Mouse (Mus musculus): Measurements from ENCODE around the gene Cfd.
"Not testable (repeated sequence)": the region's sequence is repeated elsewhere in the genome, so short reads cannot be mapped to it uniquely, and the experiment has no call there.

Gene Cfd

DNA sequence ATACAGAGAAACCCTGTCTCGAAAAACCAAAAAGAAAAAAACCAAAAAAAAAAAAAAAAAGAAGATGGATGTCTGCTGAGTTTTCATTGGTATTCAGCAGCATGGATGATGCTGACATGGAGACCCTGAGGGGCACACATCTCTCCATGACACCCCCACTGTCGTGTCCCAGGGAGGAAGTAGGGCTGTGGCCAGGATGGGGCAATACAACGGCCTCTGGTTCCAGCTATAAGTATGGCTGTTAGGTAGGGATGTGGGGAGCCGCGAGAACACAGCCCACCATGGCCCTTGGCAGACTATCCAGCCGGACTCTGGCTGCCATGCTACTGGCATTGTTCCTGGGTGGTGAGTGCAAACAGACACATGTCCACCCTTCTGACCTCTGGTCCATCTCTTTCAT lies 4.6 kb upstream of the Cfd start, which contains the start of gene Elane:
Gene Elane (plus strand): TSS at position 194 of the 400 bp plus-strand sequence.
- DNase-seq (ENCODE audit: low spot score): no peak

DNA sequence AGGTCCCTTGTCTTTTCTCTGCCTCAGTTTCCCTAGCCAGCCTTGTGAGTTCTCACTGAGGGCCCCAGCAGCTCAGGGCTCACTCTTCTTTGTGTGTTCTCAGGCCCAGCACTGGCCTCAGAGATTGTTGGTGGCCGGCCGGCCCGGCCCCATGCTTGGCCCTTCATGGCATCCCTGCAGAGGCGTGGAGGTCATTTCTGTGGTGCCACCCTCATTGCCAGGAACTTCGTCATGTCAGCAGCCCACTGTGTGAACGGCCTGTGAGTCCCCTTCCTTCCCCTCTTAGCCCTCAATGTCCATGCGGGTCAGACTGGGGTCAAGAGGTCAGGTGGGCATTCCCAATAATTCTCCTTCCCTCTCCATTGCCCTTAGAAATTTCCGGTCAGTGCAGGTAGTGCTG lies 4.0 kb upstream of the Cfd start:
- no peak for DNase-seq (ENCODE audit: low spot score)

GRCm38 (mm10) chr10:79889386-79889785 lies 1.3 kb upstream of the Cfd start:
- DNase-seq (ENCODE audit: low spot score): no peak

DNA sequence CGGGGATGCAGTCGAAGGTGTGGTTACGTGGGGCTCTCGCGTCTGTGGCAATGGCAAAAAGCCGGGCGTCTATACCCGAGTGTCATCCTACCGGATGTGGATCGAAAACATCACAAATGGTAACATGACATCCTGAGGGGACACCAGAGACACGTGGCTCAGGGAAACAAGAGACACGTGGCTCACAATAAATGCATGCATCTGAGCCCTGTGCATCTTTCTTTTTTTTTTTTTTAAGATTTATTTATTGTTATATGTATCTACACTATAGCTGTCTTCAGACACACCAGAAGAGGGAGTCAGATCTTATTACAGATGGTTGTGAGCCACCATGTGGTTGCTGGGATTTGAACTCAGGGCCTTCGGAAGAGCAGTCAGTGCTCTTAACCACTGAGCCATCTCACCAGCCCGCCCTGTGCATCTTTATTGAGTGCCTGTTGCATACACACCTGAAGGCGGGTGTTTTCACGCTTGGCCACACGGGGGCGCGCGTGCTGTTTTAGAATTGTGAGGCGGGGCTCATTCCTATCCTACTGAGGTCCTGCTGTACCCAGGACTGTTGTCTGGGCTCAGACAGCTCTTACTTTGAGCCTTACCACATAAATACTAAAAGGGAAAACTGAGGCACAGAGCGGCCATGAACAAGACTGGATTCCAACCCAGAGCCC lies 1.9 kb downstream of the Cfd start:
- DNase-seq (ENCODE audit: low spot score): not testable (repeated sequence)

GRCm38 (mm10) chr10:79896306-79896705 lies 5.7 kb downstream of the Cfd start:
- no peak for DNase-seq (ENCODE audit: low spot score)

GRCm38 (mm10) chr10:79896814-79897213 lies 6.2 kb downstream of the Cfd start:
- no peak for DNase-seq (ENCODE audit: low spot score)

DNA sequence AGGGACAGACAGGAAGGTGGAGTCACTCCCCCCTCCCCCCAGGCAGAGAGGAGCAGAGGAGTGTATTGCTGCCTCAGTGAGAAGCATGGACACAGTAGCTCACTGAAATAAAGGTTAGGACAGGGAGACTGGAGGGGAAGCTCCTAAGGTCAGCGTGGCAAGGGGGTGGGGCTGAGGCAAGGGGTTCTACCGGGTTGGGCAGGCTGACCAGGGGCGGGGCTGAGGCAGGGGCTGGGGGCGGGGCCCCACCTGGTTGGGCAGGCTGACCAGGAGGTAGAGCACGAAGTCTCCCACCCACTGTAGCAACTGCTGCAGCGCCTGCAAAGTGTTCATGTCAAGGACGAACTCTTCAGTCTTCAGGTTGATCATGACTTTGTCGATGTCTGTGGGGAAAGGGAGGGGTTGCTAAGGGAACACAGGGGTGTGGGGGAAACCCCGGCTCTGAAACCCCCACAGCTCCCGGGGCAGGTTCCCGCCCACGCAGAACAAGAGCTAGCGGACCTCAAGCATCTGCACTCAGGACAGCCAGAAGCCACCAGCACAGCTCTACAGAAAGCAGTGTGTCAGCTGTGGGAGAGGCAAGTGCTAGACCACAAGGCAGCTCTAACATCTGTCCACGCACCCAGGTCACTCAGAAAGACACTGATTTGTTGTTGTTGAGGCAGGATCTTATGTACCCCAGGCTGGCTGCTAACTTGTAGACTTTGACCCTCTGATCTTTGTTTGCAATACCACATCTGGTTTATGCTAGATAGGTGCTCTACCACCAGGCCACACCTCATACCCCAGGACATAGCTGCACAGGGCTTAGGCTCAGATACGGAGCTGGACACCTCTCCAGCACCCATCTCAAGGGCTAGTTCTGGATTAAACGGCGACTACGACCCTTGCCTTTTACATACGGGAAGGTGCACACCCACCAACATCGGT lies 6.9 kb downstream of the Cfd start:
- no peak for DNase-seq (ENCODE audit: low spot score)

DNA sequence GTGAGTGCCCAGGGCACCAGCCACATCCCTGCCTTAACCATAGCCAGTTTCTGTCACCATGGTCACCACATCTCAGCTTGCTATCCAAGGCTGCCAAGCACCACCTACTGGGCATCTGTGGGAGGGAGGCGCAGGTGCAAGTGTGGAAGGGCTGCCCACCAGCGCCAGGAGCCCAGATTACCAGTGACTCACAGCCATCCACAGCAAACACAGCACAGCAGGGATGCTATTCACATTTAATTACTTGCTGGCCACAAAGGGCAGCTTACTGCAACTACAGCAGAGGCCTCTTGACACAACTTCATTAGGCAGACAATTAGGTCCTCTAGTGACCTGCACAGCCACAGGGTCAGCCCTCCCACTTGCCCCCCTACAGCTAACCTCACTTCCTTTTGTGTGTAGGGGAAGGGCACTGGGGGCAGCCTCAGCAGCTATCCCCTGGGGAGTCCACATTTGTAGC lies 10.3 kb downstream of the Cfd start:
- no peak for DNase-seq (ENCODE audit: low spot score)

DNA sequence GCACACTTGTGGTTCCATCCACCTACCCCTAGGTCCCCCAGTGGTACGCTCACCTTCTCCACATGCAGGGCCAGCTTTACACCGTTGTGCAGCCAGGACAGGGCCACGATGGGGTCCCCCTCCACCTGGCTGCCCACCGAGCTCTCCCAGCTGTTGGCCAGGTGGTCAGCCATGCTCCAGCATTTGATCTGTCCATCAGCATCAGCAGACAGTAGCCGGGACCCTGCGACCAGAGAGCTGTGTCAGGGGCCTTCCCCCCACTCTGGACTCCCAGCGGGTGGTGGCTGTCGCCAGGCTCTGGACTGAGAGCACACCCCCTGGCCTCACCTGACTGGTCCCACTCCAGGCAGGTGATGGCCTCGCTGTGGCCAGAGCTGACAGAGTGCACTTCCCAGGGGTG lies 16.1 kb downstream of the Cfd start:
- no peak for DNase-seq (ENCODE audit: low spot score)

- no peak for DNase-seq (ENCODE audit: low spot score)
Observed at GRCm38 (mm10) chr10:79907415-79907814, 16.8 kb downstream of the Cfd start.

DNA sequence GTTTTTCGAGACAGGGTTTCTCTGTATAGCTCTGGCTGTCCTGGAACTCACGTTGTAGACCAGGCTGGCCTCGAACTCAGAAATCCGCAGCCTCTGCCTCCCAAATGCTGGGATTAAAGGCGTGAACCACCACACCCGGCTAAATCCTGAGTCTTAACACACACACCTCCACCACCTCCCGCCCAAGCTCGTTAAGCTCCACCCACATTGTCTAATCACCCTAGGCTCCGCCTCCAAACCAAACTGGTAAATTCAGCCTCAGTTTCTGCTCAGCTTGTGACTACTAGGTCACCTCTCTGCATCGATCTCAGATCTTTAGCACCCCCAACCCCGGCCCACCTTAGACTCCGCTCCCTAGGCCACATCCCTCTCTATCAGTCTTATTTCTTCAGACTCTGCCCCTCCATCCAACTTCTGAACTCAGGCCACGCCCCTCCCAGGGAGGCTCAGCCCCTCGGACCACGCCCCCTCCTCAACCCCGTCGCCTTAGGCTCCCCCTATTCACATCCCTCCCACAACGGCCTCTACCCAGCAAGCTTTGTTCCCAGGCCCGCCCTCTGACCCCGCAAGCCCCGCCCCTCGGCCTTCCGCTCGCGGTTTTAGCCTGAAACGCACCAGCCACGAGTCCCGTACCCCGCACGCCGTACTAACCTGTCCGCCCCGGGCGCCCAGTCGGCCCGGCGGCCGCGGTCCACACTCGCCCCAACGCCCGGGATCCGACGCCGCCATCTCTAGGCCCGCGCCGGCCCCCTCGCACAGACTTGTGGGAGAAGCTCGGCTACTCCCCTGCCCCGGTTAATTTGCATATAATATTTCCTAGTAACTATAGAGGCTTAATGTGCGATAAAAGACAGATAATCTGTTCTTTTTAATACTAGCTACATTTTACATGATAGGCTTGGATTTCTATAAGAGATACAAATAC lies 17.8 kb downstream of the Cfd start, which contains the start of gene Med16:
Gene Med16 (minus strand): TSS at position 757 of the 925 bp plus-strand sequence.
- DNase-seq (ENCODE audit: low spot score): peak; percentile 94

DNA sequence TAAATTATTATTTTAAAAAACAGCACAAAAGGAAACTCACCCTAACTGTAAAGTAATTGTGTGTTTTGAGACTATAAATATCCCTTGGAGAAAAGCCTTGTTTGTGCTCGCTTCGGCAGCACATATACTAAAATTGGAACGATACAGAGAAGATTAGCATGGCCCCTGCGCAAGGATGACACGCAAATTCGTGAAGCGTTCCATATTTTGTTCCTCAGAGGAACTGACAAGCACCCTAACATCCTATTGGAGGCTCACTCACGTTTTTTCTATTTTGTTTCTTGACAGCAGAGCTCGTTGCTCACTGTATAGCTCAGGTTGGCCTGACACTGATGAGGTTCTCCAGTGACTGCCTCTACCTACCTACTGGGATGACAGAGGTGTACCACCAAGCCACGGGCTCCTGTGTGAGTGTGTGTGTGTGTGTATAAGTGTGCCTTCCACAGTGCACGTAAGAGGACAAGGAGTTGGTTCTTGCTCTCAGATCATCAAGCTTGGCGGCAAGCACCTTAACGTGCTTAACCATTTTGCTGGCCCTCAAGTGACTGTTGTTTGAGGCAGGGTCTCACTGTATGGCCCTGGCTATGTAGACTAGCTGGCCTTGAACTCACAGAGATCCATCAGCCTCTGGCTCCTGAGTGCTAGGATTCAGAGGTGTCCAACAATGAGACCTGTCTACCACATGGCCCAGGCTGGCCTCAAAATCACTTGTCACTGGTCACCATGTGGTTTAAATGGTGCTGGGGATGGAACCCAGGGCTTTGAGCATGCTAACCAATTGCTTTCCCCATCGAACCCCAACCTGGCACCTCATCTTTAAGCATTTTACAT lies 18.7 kb downstream of the Cfd start:
- no peak for DNase-seq (ENCODE audit: low spot score)

DNA sequence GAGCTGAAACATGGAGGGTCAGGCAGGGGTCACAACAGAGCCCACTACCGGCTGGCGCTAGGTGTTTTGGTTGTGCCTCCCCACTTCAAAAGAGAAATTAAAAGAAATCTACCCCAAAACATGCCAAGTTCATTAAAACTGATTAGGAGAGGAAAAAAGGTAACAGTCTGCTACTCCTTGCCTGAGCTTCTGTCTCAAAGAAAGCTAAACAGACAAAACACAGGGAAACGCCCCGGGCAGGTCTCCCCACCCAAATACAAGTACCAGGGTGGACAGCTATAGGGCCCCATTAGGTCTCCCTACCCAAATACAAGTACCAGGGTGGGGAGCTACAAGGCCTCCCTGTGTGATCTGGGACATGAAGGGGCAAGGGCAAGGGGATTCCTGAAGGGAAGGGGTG lies 19.9 kb downstream of the Cfd start, which contains the start of gene Gm26602:
Gene Gm26602 (plus strand): TSS at position 301 of the 400 bp plus-strand sequence.
- no peak for DNase-seq (ENCODE audit: low spot score)

DNA sequence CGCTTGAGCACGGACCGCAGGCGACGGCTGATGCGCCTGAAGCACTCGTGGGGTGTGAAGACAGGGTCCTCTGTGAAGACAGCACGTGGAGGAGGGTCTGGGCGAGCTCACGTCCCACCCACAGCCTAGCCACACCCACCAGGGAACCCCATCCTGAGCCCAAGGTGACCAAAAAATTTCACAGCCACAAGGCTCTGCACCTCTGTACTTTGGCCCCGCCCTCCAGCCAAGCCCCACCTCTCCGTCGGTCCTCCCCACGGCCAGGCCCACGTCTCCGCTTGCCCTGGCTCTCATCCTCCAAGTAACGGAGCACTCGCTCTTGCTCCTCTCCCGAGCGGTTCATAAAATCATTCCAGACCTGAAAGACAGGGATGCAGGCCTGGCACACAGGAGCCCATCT lies 21.8 kb downstream of the Cfd start:
- no peak for DNase-seq (ENCODE audit: low spot score)

DNA sequence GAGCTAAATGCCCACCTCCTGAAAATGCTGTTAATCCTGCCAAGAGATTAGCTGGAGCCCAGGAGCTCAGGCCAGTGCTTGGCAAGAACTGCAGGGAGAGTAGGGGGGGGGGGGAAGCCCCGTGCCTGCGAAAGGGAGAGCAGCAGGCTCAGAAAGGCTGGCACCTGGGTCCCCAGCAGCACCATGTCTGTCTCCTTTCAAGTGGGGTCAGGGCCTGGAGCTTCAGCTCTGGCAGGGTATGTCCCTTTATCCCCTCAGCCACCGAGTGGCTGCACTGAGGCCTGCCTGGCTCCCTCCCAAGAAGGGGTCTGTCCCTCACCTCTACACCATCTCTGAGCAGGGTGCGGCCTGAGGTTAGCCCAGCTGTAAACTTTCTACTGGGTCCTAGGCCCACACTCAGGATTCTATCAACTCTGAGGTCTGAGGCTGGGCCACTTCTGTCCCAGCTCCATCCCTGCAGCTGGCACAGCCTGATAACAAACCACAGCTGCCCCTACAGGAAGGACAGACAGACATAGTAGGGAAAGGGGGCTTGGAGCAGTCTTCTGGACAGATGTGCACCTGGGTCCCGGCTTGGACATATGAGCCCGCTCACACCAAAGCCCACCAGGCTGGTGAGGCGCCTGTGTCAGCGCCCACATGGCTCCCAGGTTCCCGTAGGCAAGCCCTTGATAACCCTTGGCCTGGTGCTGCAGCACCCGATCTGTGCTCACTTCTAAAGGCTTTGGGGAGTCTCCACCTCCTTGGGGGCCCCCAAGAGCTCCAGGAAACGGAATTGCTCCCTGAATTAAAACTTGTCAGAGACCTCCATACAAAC lies 23.7 kb downstream of the Cfd start:
- no peak for DNase-seq (ENCODE audit: low spot score)

DNA sequence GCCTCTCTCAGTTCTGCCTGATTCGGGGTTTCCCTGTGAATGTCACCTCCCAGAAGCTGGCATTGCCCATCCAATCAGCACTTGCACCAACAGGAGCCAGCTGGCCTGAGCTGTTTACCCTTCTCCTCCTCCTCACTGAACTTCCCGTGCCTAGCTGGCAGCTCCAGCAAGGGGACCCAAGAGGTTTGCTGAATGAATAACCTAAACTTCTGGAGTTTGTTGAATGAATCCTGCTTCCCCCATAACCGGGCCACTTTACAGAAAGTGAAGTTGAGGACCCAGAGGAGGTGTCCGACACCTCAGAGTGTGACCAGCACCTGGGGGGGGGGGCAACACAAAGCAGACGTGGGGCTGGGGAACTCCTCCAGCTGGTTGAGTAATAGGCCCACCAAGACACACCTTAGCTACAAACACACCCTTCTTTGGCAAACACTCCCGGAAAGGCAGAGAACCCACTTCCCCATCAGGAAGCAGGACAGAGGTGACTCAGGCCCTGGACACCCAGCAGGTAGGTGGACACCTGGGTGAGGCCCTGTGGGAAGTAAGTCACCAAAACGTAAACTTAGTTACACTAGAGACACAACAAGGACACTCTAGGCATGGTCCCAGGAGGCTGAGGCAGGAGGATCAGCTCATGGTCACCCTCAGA lies 24.4 kb downstream of the Cfd start:
- DNase-seq (ENCODE audit: low spot score): no peak

DNA sequence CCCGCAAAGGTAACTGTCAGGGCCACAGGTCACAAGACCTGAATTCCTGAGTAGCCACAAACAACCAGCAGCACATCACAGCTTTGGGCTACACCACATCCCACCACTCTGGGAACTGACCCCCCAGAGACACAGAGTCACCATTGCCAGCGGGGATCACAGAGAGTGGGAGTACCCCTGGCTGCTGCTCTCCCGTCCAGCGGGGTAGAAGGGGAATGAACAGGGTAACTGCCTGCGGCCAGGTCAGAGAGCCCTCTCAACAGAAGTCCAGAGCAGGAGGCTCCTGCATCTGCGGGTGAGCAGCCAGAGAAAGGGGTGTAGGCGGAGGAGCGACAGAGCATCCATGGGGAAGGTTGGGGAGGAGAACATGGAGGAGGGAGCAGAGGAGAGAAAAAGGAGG lies 25.4 kb downstream of the Cfd start:
- no peak for DNase-seq (ENCODE audit: low spot score)

DNA sequence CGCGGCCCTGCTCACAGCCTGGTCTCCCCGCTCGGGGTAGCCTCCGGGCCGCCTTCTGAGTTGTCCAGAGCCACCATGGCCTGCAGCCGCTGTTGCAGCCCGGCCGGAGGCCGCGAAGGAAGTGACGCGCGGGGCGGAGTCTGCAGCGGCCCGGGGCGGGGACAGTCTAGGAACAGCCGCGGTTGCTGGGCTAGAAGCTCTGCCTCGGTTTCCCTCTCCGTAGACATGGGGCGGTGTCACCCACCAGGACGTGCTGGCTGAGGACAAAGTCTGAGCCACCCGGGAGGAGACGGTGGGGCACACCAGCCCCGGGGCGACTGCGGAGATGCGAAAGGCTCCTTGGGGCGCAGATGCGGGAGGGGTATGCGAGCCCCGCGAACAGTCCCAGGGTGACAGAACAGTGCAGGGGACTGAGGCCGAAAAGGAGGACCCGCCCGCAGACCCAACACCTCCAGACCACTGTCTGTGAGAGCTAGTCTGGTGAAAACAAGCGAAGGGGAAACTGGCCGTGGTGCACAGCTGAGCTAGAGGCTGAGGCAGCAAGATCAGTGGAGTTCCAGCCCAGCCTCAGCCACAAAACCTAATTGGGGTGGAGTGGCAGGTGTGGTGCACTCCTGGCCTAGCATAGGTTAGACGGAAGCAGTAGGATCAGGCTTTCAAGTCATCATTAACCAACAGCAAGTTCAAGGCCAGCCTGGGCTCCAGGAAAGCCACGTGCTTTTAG lies 26.3 kb downstream of the Cfd start, which contains the start of gene Kiss1r:
Gene Kiss1r (plus strand): TSS at position 164 of the 724 bp plus-strand sequence.
- DNase-seq (ENCODE audit: low spot score): peak; percentile 69

All from ovary, adult 18-20 months (tissue).